Mouse (Mus musculus): Measurements from ENCODE around the gene Dgkh.

DNA sequence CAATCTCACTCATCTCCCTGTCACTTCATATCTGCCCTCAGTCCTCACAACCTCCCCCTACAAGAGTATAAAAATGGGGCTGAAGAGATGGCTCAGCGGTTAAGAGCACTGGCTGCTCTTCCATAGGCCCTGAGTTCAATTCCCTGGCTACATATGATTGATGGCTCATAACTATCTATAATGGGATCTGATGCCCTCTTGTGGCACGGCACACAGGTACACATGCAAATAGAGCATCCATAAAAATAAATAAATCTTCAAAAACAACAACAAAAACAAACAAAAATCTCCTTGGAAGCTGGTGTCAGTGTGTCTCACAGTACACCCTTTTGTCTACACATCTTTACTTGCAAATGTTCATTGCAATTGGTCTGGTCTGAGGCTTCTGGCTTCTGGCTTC lies 207.5 kb downstream of the Dgkh start:
- TF ChIP-seq CTCF (IDR thresholded peaks at IDR 0.05; ENCODE audit: insufficient read depth, low read depth, low read length) (no peak), POLR2A (IDR thresholded peaks at IDR 0.05; ENCODE audit: insufficient read depth, low read depth, low read length) (no peak)

Measured in olfactory bulb, adult 2 months (tissue).